Mouse (Mus musculus) urinary bladder, postnatal 14 days (tissue): ENCODE measurements around the gene Large1.
"Not testable (repeated sequence)": the region's sequence is repeated elsewhere in the genome, so short reads cannot be mapped to it uniquely, and the experiment has no call there.

Experiments used
- DNase-seq: peaks from one replicate; pipeline ENCODE4 v3.0.0; 2021; ENCODE audit warnings: low spot score

Gene Large1

DNA sequence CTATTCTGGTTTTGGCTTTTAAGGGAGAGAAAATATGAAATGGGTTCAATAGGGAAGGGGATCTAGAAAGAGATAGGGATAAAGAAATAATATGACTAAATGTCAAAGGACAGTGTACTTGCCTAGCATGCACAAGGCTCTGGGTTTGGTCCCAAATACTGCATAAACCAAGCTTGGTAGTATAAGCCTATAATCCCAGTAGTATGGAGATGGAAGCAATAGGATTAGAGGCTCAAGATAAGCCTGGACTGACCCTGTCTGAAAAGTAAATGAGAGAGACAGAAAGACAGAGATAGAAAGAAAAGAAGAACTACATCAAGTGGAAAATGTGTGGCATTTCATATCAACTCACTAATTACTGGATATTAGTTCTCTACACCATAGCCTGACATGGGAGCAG lies 180.7 kb downstream of the Large1 start:
- no peak for DNase-seq

- DNase-seq = peak; percentile 19
These were observed 191.3 kb downstream of the Large1 start for GRCm38 (mm10) chr8:73161994-73162393.

GRCm38 (mm10) chr8:73161564-73161963 lies 191.8 kb downstream of the Large1 start:
- DNase-seq = no peak

DNA sequence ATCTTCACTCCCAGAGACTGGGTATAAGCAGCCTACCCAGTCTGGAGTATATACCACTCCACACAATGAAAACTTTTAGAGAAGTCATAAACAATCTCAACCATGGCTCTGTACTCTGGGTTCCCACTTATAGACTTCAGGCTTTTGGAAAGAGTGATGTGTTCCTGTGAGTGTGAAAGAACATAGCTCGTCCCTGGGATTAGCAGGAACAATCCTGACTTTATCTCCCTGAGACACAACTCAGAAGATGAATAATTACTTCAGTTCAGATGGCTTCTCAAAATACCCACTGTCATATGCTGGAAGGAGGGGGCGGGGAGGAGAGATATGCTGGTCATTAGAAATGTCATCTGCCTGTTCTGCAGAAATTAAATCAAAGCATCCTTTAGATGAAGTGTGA lies 192.4 kb downstream of the Large1 start:
- DNase-seq = no peak

DNA sequence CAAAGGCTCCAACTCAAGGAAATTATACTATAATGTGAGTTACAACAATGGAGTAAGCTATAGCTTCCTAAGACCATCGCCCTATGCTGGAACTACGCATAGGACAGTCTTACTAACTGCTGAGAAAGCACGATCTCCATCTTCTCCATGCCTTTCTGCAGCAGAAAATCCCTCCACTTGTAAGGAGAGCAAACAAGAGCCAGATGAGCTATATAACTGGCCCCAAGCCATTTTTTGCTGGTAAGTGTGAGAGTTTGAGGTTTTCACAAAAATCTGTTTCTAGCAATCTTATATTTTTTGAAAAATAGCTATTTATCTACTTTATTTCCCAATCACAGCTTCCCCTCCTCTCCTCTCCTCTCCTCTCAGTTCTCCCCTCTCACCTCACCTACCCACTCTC lies 206.1 kb downstream of the Large1 start:
- DNase-seq = no peak

GRCm38 (mm10) chr8:73142660-73143395 lies 210.5 kb downstream of the Large1 start:
- no peak for DNase-seq

DNA sequence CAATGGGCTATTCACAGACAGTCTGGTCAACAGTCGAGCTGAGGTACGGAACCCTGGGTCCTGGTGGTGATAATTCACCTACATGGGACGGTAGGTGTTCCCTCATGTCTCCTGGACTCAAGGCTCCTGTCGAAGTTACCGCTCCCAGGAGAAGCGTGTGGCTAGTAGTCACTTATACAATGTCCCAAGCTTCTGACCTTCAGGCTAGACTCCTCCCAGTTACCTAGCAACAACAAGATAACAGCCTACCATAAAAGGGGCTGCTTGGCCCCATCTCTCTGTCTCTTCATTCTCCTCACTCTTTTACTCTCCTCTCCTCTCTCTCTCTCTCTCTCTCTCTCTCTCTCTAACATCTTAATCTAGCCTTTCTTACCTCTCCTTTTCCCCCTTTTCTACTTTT lies 217.9 kb downstream of the Large1 start:
- no peak for DNase-seq

GRCm38 (mm10) chr8:73132080-73132479 lies 221.3 kb downstream of the Large1 start:
- DNase-seq = no peak

DNA sequence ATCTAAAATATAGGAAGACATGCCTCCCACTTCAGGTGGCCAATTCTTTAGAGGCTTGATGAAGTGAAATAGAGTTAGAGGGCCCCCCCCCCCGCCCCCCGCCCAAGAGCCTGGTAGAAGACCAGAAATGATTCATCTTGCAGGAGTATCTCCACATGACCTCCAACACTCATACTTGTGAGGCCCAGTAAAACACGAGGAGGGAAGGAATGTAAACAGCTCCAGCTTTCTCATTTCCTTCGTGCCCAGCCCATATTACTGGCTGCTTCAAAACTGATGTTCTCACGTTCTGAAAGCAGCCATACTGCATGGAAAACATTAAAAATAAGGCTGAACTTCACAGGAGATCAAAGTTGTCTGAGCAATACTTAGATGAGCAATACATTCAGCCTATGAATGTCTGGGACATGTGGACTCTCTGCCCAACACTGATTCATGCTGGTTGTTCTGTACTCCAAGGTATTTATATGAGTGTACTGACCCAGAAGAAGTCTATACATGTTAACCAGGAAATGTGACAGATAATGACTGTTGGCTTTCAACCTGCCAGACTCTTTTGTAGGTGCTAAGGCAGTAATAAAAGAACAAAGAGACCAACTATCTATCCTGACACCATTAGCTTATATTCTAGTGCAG lies 229.4 kb downstream of the Large1 start:
- peak; percentile 7 for DNase-seq

- DNase-seq = no peak
These were observed 240.9 kb downstream of the Large1 start for GRCm38 (mm10) chr8:73112332-73112895.

- DNase-seq = no peak
These were observed 249.3 kb downstream of the Large1 start for GRCm38 (mm10) chr8:73104089-73104488.

GRCm38 (mm10) chr8:73101069-73101468 lies 252.3 kb downstream of the Large1 start:
- no peak for DNase-seq

GRCm38 (mm10) chr8:73100607-73101006 lies 252.7 kb downstream of the Large1 start:
- not testable (repeated sequence) for DNase-seq

DNA sequence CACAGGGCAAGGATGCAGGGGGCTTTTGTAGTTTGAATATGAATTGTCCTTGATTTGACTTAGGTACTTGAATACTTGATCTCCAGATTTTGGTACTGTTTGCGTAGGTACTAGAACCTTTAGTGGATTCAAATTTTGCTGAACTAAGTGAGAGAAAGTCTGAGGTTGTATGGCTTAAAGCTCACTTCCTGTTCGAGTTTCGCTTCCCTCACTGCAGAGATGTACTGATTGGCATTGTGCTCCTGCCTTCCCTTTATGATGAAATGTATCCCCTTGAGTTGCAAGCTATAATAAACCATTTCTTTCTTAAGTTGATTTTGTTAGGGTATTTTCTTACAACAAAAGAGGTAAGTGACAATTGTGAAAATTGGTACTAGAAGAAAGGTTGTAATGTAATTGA lies 253.8 kb downstream of the Large1 start:
- no peak for DNase-seq

- no peak for DNase-seq
These were observed 256.4 kb downstream of the Large1 start for GRCm38 (mm10) chr8:73096952-73097351.

- DNase-seq = not testable (repeated sequence)
These were observed 275.6 kb downstream of the Large1 start for GRCm38 (mm10) chr8:73077746-73078145.

DNA sequence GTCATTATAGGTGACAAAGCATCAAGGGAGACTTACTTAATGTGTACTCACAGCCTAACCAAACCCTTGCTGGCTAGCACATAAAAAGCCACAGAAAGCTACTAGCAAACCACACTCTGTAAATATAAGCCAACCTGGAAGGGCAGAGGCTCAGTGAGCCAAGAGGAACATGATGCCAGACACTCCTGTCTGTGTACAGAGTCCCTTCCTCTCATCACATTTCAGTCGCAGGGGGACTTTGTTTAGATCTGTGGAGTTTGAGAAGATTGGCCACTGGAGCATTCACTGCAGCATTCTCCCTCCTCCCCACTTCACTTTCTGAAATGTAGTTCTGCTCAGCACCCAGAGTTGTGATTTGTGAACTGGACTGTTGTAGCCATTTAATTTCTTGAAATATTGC lies 291.9 kb downstream of the Large1 start:
- no peak for DNase-seq

GRCm38 (mm10) chr8:73054726-73055125 lies 298.6 kb downstream of the Large1 start:
- no peak for DNase-seq

DNA sequence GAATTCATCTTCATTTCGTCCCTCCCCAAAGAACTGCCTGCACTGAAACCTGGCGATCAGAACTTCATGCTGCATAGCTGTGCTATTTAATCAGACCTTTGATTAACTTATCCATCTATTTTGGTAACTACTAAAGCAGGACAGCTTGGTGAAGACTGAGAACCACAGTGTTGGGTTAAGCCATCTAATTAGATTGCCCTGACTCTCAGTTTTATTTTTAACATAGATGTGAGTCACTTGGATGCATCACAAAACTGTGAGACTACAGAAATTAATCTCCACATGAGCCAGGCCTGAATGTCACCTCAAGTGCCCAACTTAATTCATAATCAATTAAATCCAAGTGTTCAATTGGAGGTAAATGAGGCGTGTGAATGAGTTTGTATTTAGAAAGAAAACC lies 299.5 kb downstream of the Large1 start:
- DNase-seq = no peak

DNA sequence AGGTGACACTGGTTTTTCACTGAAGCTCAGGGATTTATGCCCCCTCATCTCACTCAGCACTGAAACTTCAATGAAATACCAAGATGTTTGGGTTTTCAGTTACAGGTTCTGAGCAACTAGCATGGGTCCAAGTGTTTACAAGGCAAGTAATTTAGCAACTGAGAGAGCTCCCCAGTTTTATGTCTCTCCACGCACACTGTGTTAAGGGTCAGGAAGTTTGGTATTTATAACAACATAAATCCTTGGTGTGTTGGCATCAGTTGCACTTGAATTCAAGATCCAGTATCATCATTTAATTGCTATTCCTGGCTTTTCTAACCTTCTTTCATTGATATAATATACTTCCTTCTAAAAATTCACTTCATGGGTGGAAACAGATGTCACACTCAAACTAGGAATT lies 300.9 kb downstream of the Large1 start:
- DNase-seq = no peak

- no peak for DNase-seq
These were observed 305.2 kb downstream of the Large1 start for GRCm38 (mm10) chr8:73048136-73048535.

DNA sequence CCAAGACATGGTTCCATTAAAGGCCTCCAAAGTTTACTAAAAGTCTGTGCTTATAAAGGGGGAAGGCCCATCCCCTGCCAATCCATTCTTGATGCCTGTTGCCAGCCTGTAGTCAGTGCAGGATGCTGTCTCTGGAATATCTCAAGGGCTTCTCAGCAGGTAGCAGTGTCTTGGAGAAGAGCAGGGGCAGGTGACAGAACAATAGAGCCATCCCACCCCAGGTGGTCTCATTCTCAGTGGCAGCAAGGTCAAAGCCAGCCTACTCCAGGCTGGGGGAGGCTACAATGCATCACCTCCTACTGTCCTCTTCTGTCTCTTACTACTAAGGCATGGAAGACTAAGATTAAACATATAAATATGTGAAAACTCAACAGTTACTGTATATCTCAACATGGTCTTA lies 323.6 kb downstream of the Large1 start:
- no peak for DNase-seq

GRCm38 (mm10) chr8:73018241-73018640 lies 335.1 kb downstream of the Large1 start:
- DNase-seq = no peak

DNA sequence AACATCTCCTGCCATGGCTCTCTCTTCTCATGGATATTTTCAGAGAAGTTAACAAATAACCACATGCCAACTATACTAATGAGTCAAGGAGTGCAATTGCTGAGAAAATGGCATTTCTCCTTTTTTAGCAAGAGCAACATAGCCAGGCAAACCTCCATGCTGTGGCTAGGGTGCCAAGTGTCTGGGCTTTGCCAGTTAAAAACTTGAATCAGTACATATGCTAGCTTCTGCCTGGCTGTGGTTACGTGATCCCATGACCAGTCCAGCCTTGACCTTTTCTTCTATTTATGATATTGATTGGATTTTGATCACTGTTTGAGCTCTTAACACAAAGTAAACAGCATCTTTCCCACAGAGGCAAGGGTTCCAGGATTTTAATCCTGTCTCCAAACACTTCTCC lies 335.7 kb downstream of the Large1 start:
- no peak for DNase-seq
